Mouse (Mus musculus): Measurements from ENCODE around the gene 4930426L09Rik. TPM values are rescaled to one million over a fixed set of nuclear protein-coding genes. Genes with fewer than 3 reads are reported as not detected.

Gene 4930426L09Rik
- polyA plus RNA-seq, 1 experiment from 2014 or later = 0.27 TPM

DNA sequence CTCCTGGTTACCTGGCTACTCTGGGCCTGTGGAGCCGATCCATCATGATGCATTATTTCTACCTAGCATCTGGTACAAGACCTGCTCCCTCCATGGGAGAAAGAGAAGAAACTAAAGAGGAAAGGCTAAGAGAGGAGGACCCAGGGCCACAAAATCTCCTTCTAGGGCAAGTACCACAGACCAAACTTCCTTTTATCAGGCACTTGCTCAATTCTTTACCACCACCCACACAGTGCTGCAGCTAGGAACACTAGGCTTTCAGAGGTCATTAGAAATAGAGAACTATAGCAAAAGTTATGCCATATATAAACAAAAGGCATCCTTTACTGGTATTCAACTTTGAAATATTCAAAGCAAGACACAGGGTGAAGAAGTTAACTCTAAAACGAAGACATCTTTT is 22.0 kb upstream of the 4930426L09Rik start:
- no peak for TF ChIP-seq CTCF (IDR thresholded peaks at IDR 0.05; ENCODE audit: low read depth)
- no peak for ATAC-seq
- Histone ChIP-seq H3K27ac (ENCODE audit: low read depth, low read length) (no peak overlapping the region), H3K9me3 (ENCODE audit: control insufficient read depth) (peaks cover 4% of the 10 kb centered on the region; the same call in 1 of the 2 replicates), H3K9ac (ENCODE audit: low read depth, low read length) (no peak overlapping the region), H3K4me3 (ENCODE audit: low read depth, low read length) (no peak overlapping the region), H3K36me3 (ENCODE audit: control insufficient read depth, insufficient read depth) (no peaks in the 10 kb centered on the region), H3K4me2 (replicated peaks; ENCODE audit: low read depth) (no peak overlapping the region), H3K27me3 (replicated peaks; ENCODE audit: control insufficient read depth, insufficient read depth, low read length) (no peaks in the 10 kb centered on the region), H3K4me1 (replicated peaks; ENCODE audit: control insufficient read depth, insufficient read depth, low read length) (no peaks in the 10 kb centered on the region)
- 78% methylated on average over 2 of the region's 2 CpGs for WGBS

DNA sequence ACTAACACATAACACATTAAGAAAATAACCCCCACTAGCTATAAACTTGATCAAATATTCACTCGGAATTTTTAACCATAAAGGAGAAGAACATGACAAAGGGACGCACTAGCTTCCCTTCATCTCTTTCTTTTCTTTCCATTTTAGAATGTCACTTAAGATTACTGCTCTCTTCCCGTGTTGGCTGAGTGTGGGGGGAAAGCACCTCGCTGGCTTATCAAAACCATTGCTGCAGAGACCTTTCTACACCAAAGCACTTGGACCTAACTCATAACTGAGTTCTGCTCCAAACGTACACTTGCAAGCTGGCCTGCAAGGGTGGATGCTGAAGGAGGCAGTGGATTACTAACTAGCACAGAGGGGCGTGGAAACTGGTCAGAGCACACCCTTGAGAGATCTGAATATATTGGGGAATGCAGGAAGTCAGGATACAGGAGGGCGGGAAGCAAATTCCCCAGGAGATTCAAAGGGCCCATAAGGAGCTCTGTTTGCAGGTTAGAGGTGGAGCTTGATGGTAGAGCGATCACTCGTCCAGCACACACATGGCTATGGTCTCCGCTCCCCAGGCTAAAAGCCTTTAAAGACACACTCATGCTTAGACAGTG is 20.8 kb upstream of the 4930426L09Rik start:
- Histone ChIP-seq H3K4me3 (ENCODE audit: low read depth, low read length) (no peak overlapping the region), H3K9ac (ENCODE audit: low read depth, low read length) (no peak overlapping the region), H3K27ac (ENCODE audit: low read depth, low read length) (no peak overlapping the region), H3K9me3 (ENCODE audit: control insufficient read depth) (peaks cover 4% of the 10 kb centered on the region; the same call in 1 of the 2 replicates), H3K27me3 (replicated peaks; ENCODE audit: control insufficient read depth, insufficient read depth, low read length) (no peaks in the 10 kb centered on the region), H3K4me1 (replicated peaks; ENCODE audit: control insufficient read depth, insufficient read depth, low read length) (no peaks in the 10 kb centered on the region), H3K36me3 (ENCODE audit: control insufficient read depth, insufficient read depth) (no peaks in the 10 kb centered on the region), H3K4me2 (replicated peaks; ENCODE audit: low read depth) (no peak overlapping the region)
- ATAC-seq = no peak
- no peak for TF ChIP-seq CTCF (IDR thresholded peaks at IDR 0.05; ENCODE audit: low read depth)
- 74% methylated on average over 10 of the region's 10 CpGs for WGBS

DNA sequence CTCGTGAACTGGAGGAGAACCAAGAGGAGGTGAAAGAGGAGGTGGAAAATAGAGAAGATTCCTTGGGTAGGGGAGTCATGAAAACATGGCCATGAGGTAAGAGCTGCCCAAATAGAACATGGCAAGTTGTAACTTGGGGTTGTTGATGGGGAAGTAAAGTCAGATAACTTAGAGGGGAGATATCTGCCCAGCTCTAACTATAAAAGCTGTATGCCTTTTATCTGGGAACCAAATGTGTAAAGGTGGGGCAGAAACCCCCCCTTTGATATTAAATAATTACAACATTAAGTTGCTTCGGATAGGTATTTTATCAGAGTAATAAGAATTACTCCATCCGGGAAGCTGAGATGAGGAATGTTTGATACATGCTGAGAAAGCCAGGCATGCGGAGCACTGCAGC is 19.1 kb upstream of the 4930426L09Rik start:
- WGBS = 92% methylated on average over 4 of the region's 4 CpGs
- no peak overlapping the region for H3K27ac ChIP-seq (ENCODE audit: low read depth, low read length)
- H3K4me1 ChIP-seq (replicated peaks; ENCODE audit: control insufficient read depth, insufficient read depth, low read length) = no peaks in the 10 kb centered on the region
- no peak for TF ChIP-seq CTCF (IDR thresholded peaks at IDR 0.05; ENCODE audit: low read depth)
- ATAC-seq = no peak
- no peaks in the 10 kb centered on the region for H3K9me3 ChIP-seq (ENCODE audit: control insufficient read depth)
- H3K4me3 ChIP-seq (ENCODE audit: low read depth, low read length) = no peak overlapping the region
- no peak overlapping the region for H3K9ac ChIP-seq (ENCODE audit: low read depth, low read length)
- no peaks in the 10 kb centered on the region for H3K36me3 ChIP-seq (ENCODE audit: control insufficient read depth, insufficient read depth)
- no peaks in the 10 kb centered on the region for H3K27me3 ChIP-seq (replicated peaks; ENCODE audit: control insufficient read depth, insufficient read depth, low read length)
- no peak overlapping the region for H3K4me2 ChIP-seq (replicated peaks; ENCODE audit: low read depth)

GRCm38 (mm10) chr2:18979675-18980074 is 18.5 kb upstream of the 4930426L09Rik start:
- no peaks in the 10 kb centered on the region for H3K9me3 ChIP-seq (ENCODE audit: control insufficient read depth)
- ATAC-seq = no peak
- H3K27ac ChIP-seq (ENCODE audit: low read depth, low read length) = no peak overlapping the region
- TF ChIP-seq CTCF (IDR thresholded peaks at IDR 0.05; ENCODE audit: low read depth) = no peak
- WGBS = 81% methylated on average over 7 of the region's 7 CpGs
- H3K9ac ChIP-seq (ENCODE audit: low read depth, low read length) = no peak overlapping the region
- H3K4me2 ChIP-seq (replicated peaks; ENCODE audit: low read depth) = no peak overlapping the region
- no peaks in the 10 kb centered on the region for H3K27me3 ChIP-seq (replicated peaks; ENCODE audit: control insufficient read depth, insufficient read depth, low read length)
- H3K36me3 ChIP-seq (ENCODE audit: control insufficient read depth, insufficient read depth) = no peaks in the 10 kb centered on the region
- H3K4me3 ChIP-seq (ENCODE audit: low read depth, low read length) = no peak overlapping the region
- no peaks in the 10 kb centered on the region for H3K4me1 ChIP-seq (replicated peaks; ENCODE audit: control insufficient read depth, insufficient read depth, low read length)

- H3K9me3 ChIP-seq (ENCODE audit: control insufficient read depth) = no peaks in the 10 kb centered on the region
- no peaks in the 10 kb centered on the region for H3K36me3 ChIP-seq (ENCODE audit: control insufficient read depth, insufficient read depth)
- H3K27me3 ChIP-seq (replicated peaks; ENCODE audit: control insufficient read depth, insufficient read depth, low read length) = no peaks in the 10 kb centered on the region
- no peak for TF ChIP-seq CTCF (IDR thresholded peaks at IDR 0.05; ENCODE audit: low read depth)
- WGBS = 71% methylated on average over 6 of the region's 6 CpGs
- ATAC-seq = no peak
- no peak overlapping the region for H3K4me3 ChIP-seq (ENCODE audit: low read depth, low read length)
- no peak overlapping the region for H3K4me2 ChIP-seq (replicated peaks; ENCODE audit: low read depth)
- no peaks in the 10 kb centered on the region for H3K4me1 ChIP-seq (replicated peaks; ENCODE audit: control insufficient read depth, insufficient read depth, low read length)
- H3K9ac ChIP-seq (ENCODE audit: low read depth, low read length) = no peak overlapping the region
- no peak overlapping the region for H3K27ac ChIP-seq (ENCODE audit: low read depth, low read length)
These were observed 15.6 kb upstream of the 4930426L09Rik start for GRCm38 (mm10) chr2:18982581-18982980.

DNA sequence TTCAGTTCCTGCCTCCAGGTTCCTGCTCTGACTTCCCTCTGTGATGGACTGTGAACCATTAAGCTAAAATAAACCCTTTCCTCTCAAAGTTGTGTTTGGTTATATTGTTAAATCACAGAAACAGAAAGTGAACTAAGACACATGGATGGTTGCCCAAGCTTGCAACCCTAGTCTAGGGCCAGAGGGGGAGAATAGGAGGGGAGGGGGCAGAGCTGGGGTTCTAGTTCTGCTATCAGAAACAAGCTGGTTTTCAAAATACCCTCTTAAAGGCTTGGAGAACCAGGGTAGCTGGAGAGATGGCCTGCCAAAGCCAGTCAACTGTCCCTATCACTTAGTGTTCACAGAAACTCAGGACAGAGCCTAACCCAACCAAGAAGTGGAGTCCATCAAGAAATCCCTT is 14.6 kb upstream of the 4930426L09Rik start:
- H3K4me1 ChIP-seq (replicated peaks; ENCODE audit: control insufficient read depth, insufficient read depth, low read length) = no peaks in the 10 kb centered on the region
- H3K27ac ChIP-seq (ENCODE audit: low read depth, low read length) = no peak overlapping the region
- H3K4me3 ChIP-seq (ENCODE audit: low read depth, low read length) = no peak overlapping the region
- no peaks in the 10 kb centered on the region for H3K27me3 ChIP-seq (replicated peaks; ENCODE audit: control insufficient read depth, insufficient read depth, low read length)
- no peak overlapping the region for H3K4me2 ChIP-seq (replicated peaks; ENCODE audit: low read depth)
- no peaks in the 10 kb centered on the region for H3K36me3 ChIP-seq (ENCODE audit: control insufficient read depth, insufficient read depth)
- no peak for TF ChIP-seq CTCF (IDR thresholded peaks at IDR 0.05; ENCODE audit: low read depth)
- no peak for ATAC-seq
- H3K9me3 ChIP-seq (ENCODE audit: control insufficient read depth) = no peaks in the 10 kb centered on the region
- no peak overlapping the region for H3K9ac ChIP-seq (ENCODE audit: low read depth, low read length)

All from intestine, postnatal 0 days (tissue).